ENCODE assay signal across 9 mouse cellular contexts in the genomic region with DNA sequence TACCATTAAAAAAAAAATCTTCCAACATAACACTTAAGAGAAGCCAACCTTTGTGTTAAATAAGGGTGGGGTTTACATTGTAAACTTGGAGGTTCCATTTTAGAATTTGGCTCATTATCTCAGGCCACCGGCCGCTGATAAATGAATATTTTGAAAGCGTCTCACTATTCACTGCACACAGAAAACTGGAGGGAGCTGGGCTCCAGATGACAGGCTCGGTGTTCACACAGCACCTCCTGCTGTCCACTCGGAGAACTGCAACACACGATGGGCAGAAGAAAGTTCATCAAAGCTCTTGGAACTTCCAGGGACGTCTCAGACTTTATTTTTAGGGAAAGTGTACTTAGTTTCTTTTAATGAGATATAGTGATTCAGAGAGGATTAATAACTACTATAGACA.
A peak's percentile ranks its signal among the peaks of the same experiment; 100 is the strongest.
DNase-seq lines count a peak whose midpoint lies in the region; ATAC-seq and TF ChIP-seq lines count a peak whose summit lies in the region.
"Had no signal": no experiment of that assay in that cellular context is flagged by ENCODE, and none has a peak within 500 bp of the region (broad histone marks: within the 10 kb centered on the region; RNA-seq: fewer than 3 reads in every experiment).

No protein-coding gene starts in this region.

- no peak overlapping the region for H3K4me2 ChIP-seq in hindbrain, embryonic 13.5 days
- H3K4me2 ChIP-seq: neural tube, embryonic 13.5 days had no signal

- no peak overlapping the region for H3K4me3 ChIP-seq in hindbrain, embryonic 10.5 days
- H3K4me3 ChIP-seq in hindbrain, embryonic 13.5 days, result no peak overlapping the region
- H3K4me3 ChIP-seq in testis, adult 2 months (ENCODE audit: control insufficient read depth, low read depth, low read length), result no peak overlapping the region
- H3K4me3 ChIP-seq: neural tube, embryonic 13.5 days had no signal

- no peak overlapping the region for H3K9ac ChIP-seq in hindbrain, embryonic 13.5 days
- H3K9ac ChIP-seq: neural tube, embryonic 13.5 days had no signal

- H3K36me3 ChIP-seq in hindbrain, embryonic 10.5 days, result no peaks in the 10 kb centered on the region
- no peaks in the 10 kb centered on the region for H3K36me3 ChIP-seq in hindbrain, embryonic 13.5 days
- H3K36me3 ChIP-seq in testis, adult 2 months (ENCODE audit: control insufficient read depth, insufficient read depth, low read length), result no peaks in the 10 kb centered on the region
- H3K36me3 ChIP-seq: neural tube, embryonic 13.5 days had no signal

- H3K27me3 ChIP-seq in hindbrain, embryonic 10.5 days (ENCODE audit: insufficient read depth, poor library complexity, severe bottlenecking), result peaks cover 22% of the 10 kb centered on the region
- H3K27me3 ChIP-seq in hindbrain, embryonic 13.5 days, result peaks cover 17% of the 10 kb centered on the region
- no peaks in the 10 kb centered on the region for H3K27me3 ChIP-seq in testis, adult 2 months (ENCODE audit: control insufficient read depth, insufficient read depth, low read length)

- no peak for ATAC-seq in hindbrain, embryonic 13.5 days (ENCODE audit: low FRiP score)
- ATAC-seq in common myeloid progenitor, adult 5-6 weeks (replicated peaks; ENCODE audit: low read depth, poor library complexity, severe bottlenecking), result peak; percentile 92
- ATAC-seq in megakaryocyte-erythroid progenitor cell, adult 5-6 weeks (replicated peaks; ENCODE audit: low FRiP score, low TSS enrichment, poor library complexity, severe bottlenecking), result peak; percentile 89

- no peak for TF ChIP-seq POLR2A in testis, adult 2 months (IDR thresholded peaks at IDR 0.05; ENCODE audit: control insufficient read depth, low read depth, low read length)

- H3K27ac ChIP-seq in hindbrain, embryonic 10.5 days, result no peak overlapping the region
- no peak overlapping the region for H3K27ac ChIP-seq in hindbrain, embryonic 13.5 days
- no peak overlapping the region for H3K27ac ChIP-seq in testis, adult 2 months (ENCODE audit: control insufficient read depth, insufficient read depth, low read depth, low read length)
- H3K27ac ChIP-seq: neural tube, embryonic 13.5 days had no signal

- WGBS in hindbrain, embryonic 10.5 days, result 5% methylated on average over 7 of the region's 7 CpGs
- under 1% methylated on average over 7 of the region's 7 CpGs for WGBS in hindbrain, embryonic 13.5 days

- H3K9me3 ChIP-seq in hindbrain, embryonic 10.5 days, result no peaks in the 10 kb centered on the region
- no peaks in the 10 kb centered on the region for H3K9me3 ChIP-seq in hindbrain, embryonic 13.5 days
- H3K9me3 ChIP-seq: neural tube, embryonic 13.5 days had no signal

- peaks cover 59% of the 10 kb centered on the region for H3K4me1 ChIP-seq in hindbrain, embryonic 10.5 days (replicated peaks)
- H3K4me1 ChIP-seq in hindbrain, embryonic 13.5 days (replicated peaks), result peaks cover 17% of the 10 kb centered on the region; the same call in 1 of the 2 replicates
- H3K4me1 ChIP-seq in testis, adult 2 months (ENCODE audit: control insufficient read depth, insufficient read depth, low read length), result no peaks in the 10 kb centered on the region

- DNase-seq in hindbrain, embryonic 10.5 days (ENCODE audit: low spot score), result peak; percentile 87
- peak; percentile 34 to 88 for DNase-seq in adrenal gland, adult (ENCODE audit: inconsistent age in 2 of 2, low spot score in 1 of 2)
- DNase-seq in gastrocnemius, postnatal 4 days (ENCODE audit: low spot score in 2 of 2), result peak; percentile 44 to 63
- peak; percentile 65 to 68 for DNase-seq in layer of hippocampus, postnatal 36 days

- TF ChIP-seq CTCF in testis, adult 2 months (IDR thresholded peaks at IDR 0.05; ENCODE audit: control insufficient read depth, insufficient read depth, insufficient replicate concordance, low read depth, low read length), result peak; percentile 85
